Mouse (Mus musculus) spleen, embryonic (tissue): ENCODE results near the gene Mmachc.

Experiments
- CTCF ChIA-PET: fragments of 350-600 bp; sonication (Branson Sonifier 250); formaldehyde crosslinking; loops from one replicate; lab custom pipeline; 2022; lab: Charles Lee

Gene Mmachc

DNA sequence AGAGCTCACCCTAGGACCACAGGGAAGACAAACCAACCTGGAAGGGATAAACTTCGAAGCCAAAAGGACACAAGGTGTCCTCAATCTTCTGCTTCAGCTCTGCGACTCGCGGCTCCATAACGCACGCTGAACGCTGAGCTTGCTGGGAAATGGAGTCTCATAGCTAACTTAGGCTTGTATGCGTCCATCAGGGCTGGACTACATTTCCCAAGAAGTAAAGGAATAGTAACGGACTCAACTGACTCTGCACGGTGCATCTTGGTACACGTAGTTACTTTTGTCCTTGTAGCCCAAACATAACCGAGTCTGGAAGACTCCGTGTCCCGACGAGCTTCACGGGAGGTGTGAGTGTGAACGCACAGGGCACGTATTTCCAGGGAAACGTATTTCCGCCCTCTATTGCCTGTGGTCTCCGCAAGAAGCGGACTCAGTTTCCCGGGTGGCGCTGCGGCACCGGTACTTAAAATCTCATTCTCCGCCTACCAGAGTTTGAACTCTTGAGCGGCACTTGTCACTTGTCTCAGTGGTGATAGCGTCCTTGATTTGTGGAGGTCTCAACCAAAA is at the start of gene Mmachc, which contains the start of gene Ccdc163:
Gene Mmachc, minus strand, starts transcription at position 206 of the 564 bp plus-strand sequence.
Gene Ccdc163, plus strand, starts transcription at position 309 of the 564 bp plus-strand sequence.
- CTCF ChIA-PET, result interaction anchor here (0.6 to 0.7 kb wide), 3 partner anchors 64 to 339 kb away, joined by 3 to 25 read pairs (median 11); no protein-coding TSS in a partner anchor

DNA sequence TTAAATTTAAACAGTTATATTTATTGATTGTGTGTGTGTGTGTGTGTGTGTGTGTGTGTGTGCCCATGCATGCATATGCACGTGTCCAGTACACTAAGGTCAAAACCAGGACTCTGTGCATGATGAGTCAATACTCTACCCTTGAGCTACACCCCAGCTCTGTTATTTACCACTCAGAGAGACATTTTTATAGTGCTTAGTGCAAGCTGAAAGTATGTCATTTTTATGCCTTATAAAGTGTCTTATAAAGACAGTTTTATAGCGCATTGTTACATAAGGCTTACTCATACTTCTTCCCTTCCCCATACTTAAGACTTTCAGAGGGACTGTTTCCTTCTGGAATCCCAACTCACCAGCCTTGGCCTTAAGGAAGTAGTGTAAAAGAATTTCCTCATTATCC is 41.5 kb upstream of the Mmachc start:
- CTCF ChIA-PET, result interaction anchor here (0.6 to 0.7 kb wide), 2 partner anchors 69 to 431 kb away, joined by 3 read pairs; no protein-coding TSS in a partner anchor

DNA sequence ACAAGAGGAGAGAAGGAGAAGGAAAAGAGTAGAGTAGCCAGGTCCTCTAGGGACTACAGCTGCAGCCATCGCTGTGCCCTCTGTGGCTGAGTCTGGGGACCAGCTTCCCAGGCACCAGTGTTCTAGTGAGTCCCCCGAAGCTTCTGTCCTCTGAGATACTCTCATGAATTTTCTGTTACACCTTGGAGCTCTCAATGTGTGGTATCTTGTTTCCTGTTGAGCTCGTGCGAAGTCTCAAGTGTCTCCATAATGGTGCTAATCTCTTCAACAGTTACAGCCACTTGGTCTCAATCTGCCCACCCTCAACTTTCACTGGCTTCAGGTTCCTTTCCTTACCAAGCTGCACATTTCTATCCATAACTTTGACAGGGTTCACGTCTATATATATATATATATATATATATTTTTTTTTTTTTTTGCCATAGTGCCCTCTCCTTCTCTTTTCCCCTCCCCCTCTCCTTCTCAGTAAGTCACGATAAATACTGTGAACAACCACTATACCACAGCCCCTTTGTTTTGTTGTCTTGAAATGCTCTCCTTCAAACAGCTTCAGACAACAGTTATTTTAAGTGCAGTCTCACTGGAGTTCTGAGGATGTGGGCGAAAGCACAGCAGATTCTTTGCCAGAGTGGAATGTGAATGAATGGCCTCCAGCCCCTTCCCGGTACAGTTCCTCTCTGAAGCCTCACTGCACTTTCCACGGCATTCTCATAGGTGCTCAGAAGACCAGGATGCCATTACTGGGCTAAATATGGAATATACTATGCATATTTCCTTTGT is 31.0 kb upstream of the Mmachc start:
- CTCF ChIA-PET, result interaction anchor here (0.7 kb wide), 1 partner anchor 1728 kb away, joined by 8 read pairs; no protein-coding TSS in a partner anchor

DNA sequence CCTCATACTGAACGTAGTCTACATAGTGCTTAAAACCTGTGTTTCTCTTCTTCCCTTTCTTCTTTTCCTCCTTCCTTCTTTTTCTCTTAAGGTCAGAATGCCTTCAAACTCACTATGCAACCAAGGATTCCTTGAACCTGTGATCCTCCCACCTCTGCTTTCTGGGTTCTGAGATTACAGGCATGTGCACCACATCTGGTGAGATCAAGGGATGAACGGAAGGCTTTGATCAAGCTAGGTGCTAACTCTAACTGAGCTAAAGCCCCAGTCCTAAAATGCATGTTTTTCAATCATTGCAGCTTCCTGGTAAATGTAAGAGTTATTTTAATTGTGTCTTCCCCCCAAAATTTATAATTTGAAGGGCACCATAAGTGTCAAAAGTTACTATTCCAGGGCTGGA is 26.8 kb upstream of the Mmachc start:
- CTCF ChIA-PET, result interaction anchor here (0.7 kb wide), 1 partner anchor 38 kb away, joined by 7 read pairs; no protein-coding TSS in a partner anchor

DNA sequence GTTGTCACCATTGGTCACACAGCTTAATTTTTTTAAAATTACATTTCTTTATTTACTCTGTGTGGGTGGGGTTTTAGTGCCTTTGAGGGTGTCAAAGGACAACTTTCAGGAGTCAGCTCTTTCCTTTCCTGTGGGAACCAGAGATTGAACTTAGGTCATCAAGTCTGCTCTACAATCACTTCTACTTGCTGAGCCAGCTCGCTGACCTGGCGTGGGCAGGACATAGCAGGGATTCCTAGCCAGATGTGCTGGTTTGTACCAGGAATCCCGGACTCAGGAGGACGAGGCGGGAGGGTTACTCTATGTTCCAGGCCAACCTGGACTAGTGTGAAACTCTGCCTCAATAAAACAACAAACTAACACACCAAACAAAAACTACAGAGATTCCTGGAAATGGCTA is 24.1 kb upstream of the Mmachc start:
- CTCF ChIA-PET, result interaction anchor here (0.6 kb wide), 1 partner anchor 161 kb away, joined by 4 read pairs; no protein-coding TSS in a partner anchor

DNA sequence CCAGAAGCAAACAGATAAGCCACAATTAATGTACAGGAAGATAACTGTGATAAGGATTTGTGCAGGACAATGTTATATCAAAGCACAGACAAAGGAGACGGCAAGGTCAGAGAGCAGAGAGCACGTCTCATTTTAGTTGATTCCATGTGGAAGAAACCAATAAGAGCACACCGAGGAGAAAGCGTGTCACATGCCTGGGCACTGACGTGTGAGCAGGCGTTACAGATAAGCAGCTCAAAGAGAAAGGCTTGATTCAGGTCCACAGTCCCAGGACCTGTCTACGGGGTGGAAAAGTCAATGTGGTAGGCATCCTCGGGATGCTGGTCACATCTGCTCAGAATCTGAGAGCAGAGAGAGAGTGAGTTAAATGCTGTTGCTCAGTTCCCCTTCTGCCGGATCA is 22.9 kb upstream of the Mmachc start:
- CTCF ChIA-PET, result no interaction called here

DNA sequence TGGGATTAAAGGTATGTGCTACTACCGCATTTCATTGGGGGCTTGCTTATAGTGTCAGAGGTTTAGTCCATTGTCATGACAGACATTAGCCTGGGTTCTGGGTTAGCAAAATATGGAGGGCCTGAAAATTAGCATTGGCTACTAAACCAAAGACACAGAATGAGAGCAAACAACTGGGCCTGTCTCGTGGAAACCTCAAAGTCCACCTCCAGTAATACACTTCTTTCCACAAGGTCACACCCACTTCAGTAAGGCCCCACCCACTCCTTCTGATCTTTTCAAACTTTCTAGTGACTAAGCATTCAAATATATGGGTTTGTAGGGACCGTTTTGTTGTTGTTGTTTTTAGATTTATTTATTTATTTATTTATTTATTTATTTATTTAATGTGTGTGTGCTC is 21.3 kb upstream of the Mmachc start:
- CTCF ChIA-PET, result no interaction called here

DNA sequence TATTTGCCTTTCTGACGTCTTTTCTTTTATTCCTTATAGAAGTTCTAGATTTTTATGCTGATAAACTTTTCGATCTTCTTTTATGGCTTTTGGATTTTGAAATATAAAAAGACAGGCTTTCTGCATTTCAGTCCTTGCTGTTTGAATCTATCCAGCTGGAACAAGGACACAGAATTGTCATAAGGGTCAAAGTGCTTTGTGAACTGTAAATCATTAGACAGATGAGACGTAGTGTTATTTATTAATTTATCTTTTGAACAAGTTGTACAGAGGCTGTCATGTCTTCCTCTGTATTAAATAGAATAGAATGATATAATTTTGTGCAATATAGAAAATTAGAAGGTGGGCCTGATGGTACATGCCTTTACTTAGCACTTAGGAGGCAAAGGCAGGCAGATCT is 19.2 kb upstream of the Mmachc start:
- CTCF ChIA-PET, result no interaction called here

DNA sequence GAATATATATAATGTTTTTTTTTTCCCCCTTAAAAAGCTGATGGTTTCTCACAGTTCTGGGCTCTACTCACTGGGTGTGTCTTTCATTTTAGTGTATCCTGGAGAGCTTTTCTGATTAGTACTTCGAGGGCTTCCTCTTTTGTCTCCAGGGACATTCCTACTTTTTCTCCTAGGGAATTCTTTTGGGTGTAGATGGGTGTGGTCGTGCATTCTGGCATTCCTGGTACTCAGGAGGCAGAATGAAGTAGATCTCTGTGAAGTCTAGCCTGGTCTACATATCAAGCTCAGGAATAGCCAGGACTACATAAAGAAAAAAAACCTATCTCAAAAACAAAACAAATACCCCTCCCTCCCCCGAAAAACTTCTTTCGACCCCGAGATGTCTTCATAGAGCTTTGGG is 17.2 kb upstream of the Mmachc start:
- CTCF ChIA-PET, result no interaction called here

DNA sequence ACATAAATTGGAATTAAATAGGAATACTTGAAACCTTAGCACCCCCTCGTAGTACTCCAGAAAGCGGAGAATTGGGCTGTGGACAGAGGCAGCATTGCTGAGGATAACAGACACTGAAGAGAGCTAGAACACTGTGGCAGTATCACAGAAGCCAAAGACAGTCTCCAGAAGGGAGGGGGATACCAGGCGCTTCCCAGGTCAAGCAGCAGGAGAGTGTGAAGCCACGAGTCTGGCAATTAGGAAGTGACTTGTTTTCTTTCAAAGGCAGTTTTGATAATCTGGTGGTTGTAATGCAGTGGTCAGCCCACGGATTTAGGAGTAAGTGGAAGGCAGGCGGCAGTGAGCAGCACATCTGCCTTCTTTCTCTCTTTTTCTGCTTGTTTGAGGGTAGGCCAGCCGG is 14.0 kb upstream of the Mmachc start:
- CTCF ChIA-PET, result interaction anchor here (0.5 kb wide), 1 partner anchor 554 kb away, joined by 3 read pairs; no protein-coding TSS in a partner anchor

DNA sequence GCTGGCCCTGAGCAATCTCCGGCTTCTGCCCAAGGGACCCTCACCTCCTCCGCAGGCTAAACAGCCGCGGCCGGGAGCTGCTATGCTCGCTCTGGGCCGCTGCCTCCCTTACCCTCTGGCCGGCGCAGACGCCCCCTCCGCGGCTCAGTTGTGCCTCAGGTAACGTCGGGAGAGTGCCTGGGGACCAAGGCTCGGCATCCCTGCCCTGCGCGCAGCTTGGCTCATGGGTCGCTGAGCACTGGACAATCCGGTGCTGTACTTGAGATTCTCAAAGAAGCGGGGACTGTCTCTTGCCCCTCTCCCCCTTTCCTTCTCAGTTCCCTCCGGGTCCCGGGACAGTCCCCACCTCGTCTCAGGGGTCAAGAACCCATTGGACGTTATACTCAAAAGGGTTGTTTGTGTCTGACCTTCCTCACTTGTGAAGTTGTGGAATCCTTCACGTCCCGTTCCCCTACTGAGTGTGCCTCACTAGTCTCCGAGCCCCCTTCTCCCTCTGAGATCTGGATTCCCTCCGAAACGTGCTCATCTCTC is 13.0 kb upstream of the Mmachc start:
- CTCF ChIA-PET, result no interaction called here

DNA sequence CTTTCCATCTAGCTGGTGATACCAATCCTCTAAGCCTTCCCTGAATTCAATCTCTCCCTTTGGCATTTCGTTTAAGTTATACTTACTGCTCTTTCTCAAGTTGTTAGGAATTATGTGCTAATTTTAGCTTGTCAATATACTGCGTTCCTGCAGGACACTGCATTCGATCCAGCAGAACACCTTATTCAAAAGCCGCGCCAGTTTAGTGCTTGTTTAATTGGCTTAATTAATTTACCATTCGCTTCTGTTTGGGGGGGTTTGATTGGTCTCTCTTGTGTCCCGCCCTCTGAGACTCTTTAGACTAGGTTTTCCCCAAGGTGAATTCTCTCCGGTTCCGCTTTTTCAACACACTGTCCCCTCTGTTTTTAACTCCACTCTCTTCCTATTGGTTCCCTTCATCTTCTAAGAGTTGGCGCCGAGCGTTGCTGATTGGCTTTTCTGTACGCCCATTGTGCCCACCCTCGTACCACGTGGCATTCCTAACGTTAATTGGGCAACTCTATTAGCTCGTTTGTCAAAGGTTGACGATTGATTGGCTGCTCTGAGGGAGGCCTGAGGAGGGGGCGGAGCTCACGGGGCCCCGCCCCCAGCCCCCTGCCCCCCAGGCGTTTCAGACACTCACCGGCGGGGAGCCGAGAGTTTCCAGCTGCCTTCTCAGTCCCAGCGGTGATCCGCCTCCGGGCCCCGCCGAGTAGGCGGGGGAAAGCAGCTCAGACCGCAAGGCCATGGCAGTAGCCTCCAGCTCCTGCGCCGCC is 12.3 kb upstream of the Mmachc start, which contains the start of gene Tesk2:
Gene Tesk2, plus strand, starts transcription at position 606 of the 755 bp plus-strand sequence.
- CTCF ChIA-PET, result interaction anchor here (1.8 kb wide), 1 partner anchor 67 kb away, joined by 9 read pairs; no protein-coding TSS in a partner anchor

DNA sequence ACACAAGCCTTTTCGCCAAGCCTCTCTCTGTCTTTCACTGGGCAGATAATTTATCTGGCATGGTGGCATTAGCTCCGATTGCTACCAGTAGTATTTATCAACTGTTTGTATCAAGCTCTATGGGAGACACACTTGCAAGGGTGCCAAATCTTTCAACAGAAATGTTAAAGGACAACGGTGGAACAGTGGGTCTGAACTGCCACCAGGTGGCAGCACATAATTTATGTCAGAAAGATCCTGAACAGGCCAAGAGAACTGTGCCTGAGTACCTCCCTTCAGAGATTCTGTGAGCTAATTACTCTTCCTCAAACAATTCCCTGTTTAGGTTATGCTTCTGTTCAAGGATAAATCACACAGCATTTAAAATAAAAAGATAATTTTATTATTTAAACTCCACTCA is 11.2 kb upstream of the Mmachc start:
- CTCF ChIA-PET, result interaction anchor here (0.7 to 1.8 kb wide), 2 partner anchors 69 to 77 kb away, joined by 3 to 9 read pairs; no protein-coding TSS in a partner anchor

DNA sequence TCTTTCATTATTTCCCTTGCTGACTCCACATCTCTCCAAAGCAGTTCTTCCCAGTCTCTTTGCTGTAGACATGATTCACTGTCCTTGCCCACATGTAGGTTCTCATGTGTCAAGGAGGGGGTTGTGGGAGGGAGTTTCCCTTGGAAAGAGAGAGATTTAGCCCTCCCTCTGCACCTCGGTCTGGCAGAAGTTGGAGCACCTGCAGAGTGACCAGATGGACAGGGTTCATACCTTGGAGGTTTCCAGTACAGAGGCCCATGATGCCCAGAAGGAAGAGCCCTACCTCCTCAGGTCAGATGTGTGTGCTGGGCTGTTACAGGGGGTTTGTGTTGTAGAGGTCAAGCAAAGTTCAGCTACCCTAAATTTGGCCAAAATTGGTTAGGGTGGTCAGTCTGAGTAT is 4.3 kb upstream of the Mmachc start:
- CTCF ChIA-PET, result interaction anchor here (0.7 kb wide), 1 partner anchor 475 kb away, joined by 12 read pairs; no protein-coding TSS in a partner anchor

DNA sequence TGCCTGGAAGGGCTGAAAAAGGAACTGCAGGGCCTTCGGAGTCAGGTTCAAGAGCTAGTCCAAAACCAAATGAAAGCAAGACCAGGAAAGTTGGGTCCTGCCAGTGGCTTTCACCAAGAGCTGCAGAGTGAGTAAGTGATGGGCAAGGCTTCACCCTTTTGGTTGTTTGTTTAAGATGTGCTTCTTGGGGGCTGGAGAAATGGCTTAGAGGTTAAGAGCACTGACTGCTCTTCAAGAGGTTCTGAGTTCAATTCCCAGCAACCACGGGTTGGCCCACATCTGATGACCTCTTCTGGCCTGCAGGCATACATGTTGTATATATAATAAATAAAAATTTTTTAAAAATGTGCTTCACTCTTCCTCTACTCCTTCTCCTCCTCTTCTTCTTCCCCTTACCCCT is 1.9 kb upstream of the Mmachc start:
- CTCF ChIA-PET, result no interaction called here

DNA sequence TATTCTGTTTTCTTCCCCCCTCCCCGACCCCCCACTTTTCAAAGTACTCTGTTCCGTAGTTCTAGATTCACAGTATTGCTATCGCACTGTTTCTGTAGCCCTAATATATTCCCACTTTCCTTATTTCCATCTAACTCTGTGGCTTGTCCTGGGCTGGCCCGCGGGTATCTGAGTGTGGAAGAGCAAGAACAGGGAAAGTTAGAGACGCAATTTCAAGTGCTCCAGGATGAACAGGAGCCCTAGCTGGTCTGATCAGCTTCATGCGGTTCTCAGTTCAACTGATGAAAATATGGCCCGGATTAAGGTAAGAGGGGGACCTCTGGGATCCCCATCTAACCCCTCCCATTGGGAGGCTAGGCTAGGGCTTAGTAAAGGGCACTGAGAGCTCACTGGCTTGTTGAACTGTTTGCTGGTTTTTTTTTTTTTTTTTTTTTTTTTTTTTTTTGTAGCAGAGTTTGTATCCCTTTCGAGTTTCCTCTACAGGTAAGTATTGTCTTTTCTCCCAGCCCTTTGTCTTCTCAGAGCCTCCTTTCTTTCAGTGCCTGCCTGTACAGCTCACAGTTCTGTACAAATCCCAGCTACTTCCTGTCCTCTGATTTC is 685 bp upstream of the Mmachc start:
- CTCF ChIA-PET, result interaction anchor here (0.6 to 0.7 kb wide), 2 partner anchors 63 to 339 kb away, joined by 11 to 25 read pairs; no protein-coding TSS in a partner anchor

DNA sequence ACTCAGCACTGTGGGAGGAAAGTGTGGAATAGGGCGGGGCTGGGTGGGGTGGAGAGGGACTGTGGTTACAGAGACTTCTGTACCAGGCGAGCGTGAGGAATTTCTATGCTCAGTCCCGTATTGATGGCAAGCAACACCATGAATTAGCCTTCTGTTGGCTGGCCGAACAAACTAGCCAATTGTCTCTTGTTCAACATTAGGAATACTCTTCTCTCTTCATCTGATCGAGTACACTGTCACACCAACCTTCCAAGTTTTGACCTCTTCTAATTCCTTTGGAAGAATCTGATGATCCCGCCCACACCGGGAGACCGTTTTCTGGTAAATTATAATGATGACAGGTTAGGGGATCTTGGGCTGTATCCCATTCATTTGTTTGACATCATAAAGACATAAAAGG is 540 bp downstream of the Mmachc start:
- CTCF ChIA-PET, result no interaction called here

DNA sequence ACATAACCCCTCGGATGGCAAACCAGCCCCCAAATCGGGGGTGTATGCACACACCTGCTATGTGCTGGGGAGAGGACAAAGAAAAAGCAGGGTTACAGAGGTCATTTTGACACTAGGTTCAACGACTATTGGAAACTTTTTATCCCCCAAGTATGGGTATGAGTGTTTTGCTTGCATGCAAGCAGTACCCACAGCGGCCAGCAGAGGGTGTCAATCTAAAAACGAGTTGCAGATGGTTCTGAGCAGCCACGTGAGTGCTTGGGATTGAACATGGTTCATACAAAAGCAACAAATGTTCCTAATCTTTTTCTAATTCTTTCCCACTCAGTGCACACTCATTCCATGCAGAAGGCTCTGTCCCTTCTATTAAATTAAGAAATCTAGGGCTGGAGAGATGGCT is 4.4 kb downstream of the Mmachc start:
- CTCF ChIA-PET, result interaction anchor here (1.6 kb wide), 1 partner anchor 78 kb away, joined by 3 read pairs; no protein-coding TSS in a partner anchor

DNA sequence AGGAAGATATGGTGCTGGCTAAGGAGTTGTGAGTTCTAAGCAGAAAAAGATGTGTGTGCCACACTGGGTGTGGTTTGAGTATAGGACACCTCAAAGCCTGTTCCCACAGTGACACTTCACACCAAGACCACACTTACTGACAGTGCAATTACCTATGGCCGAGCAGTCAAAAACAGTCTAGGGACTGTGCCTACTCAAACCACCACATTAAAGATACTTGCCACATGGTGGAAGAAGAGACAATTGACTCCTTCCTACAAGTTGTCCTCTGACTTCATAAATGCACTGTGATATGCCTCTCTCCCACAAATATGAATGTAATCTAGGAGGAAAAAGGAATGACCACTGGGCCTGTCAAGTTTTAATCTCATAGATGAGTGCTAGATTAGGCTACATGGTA is 7.2 kb downstream of the Mmachc start:
- CTCF ChIA-PET, result no interaction called here

DNA sequence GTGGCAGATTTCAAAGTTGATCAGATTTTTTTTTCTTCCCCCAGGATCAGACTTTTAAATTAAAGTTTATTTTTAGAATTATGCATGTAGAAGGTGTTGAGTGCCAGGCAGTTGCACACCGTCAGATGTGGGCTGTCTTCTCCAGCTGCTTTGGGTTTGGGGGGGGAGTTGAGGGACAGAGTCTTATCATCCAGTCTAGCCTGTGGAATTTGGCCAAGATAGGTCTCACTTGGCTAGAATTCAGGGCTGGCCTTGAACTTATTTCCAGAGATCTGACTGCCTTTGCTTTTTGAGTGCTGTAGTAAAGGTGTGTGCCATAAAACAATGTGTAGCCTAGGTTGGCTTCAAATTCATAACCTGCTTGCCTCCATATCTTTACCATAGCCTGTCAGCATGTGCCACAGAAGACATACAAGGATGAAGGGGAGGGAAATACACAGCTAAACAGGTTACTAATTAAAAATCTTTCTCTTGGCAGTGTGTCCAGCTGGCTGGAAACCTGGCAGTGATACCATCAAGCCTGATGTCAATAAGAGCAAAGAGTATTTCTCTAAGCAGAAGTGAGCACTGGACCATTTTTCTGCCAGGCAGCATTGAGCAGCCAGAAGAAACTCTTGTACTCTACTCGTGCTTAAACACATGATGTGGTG is 9.4 kb downstream of the Mmachc start:
- CTCF ChIA-PET, result no interaction called here
